Mouse (Mus musculus): Measurements from ENCODE around the gene Lct.

- TF ChIP-seq CTCF (IDR thresholded peaks at IDR 0.05; ENCODE audit: borderline replicate concordance, extremely low read depth, insufficient read depth, insufficient read length) (no peak), POLR2A (IDR thresholded peaks at IDR 0.05; ENCODE audit: borderline replicate concordance, extremely low read depth, insufficient read depth, insufficient read length, poor library complexity, severe bottlenecking) (no peak)
These were observed 24.2 kb downstream of the Lct start for GRCm38 (mm10) chr1:128303900-128304299.

All from brain, embryonic 14.5 days (tissue).